Mouse (Mus musculus) E14TG2a.4 (cell line): ENCODE results near the gene Fras1.

Experiments used
- CTCF ChIP-seq: conservative IDR thresholded peaks from 2 replicates; pipeline ENCODE4 v1.5.1; 2014; ENCODE audit warnings: low read length
- POU5F1 ChIP-seq: IDR thresholded peaks from 2 replicates; pipeline ENCODE4 v1.6.1; 2014; ENCODE audit warnings: low read length, borderline replicate concordance

DNA sequence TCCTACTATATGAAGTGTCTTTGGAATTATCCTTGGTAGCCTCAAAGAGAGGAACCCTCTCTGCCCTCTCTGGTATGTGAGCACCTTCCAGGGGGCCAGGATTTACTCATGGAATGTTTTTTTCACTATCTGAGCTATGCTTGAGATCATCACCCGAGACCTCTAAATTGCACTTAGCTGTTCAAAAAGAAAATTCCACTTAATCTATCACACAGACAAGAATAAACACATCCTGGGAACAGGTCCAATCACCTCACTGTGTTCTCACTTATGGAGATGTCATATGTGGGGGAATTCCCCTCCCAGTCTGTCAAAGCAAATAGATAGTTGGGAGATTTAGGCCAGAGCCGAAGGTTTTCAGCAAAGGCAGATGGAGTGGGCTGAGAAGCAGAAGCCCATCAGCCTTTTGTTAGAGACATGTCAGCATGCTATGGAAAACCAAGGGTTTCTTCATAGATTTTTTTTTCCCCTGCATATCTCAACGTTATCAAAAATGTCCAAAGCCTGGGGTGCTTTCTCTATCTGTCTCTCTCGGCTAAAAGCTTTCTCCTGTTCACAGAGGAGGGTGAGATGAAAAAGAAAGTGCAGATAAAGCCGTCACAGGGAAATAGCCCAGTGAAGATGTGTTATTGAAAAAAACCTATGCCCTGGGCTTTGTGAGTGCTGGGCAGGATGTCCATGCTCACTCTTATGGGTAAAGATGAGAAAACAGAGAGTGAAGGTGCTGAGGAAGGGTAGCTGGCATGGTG is 249.0 kb downstream of the Fras1 start:
- no peak for TF ChIP-seq CTCF
- TF ChIP-seq POU5F1 = no peak
